Mouse (Mus musculus): ENCODE results near the gene Tsacc. TPM values are rescaled to one million over a fixed set of nuclear protein-coding genes. Genes with fewer than 3 reads are reported as not detected.

Gene Tsacc
- polyA plus RNA-seq, 1 experiment, result 16.1 TPM

- under 1% methylated on average over 34 of the region's 34 CpGs for WGBS
- no peak within 1 kb of the TSS for H3K27ac ChIP-seq (ENCODE audit: control insufficient read depth, insufficient read depth, low read depth, low read length, poor library complexity)
- H3K4me3 ChIP-seq (replicated peaks; ENCODE audit: control insufficient read depth, low read depth, low read length), result peak within 1 kb of the TSS; percentile 61
- TF ChIP-seq POLR2A (IDR thresholded peaks at IDR 0.05; ENCODE audit: borderline replicate concordance, control insufficient read depth, low read depth, low read length), result no peak
- no peak for TF ChIP-seq CTCF (IDR thresholded peaks at IDR 0.05; ENCODE audit: control insufficient read depth, insufficient read depth, low read length)
- no peaks in the 10 kb centered on the region for H3K4me1 ChIP-seq (ENCODE audit: control insufficient read depth, insufficient read depth, low read length)
Measured at GRCm38 (mm10) chr3:88254268-88254926, 42.4 kb downstream of the Tsacc start, which contains the start of gene Rhbg. TSS of gene Rhbg (minus strand) at chr3:88254709.

GRCm38 (mm10) chr3:88252739-88253138, 44.1 kb downstream of the Tsacc start:
- WGBS, result 78% methylated on average over 6 of the region's 6 CpGs
- no peak overlapping the region for H3K27ac ChIP-seq (ENCODE audit: control insufficient read depth, insufficient read depth, low read depth, low read length, poor library complexity)
- H3K4me1 ChIP-seq (ENCODE audit: control insufficient read depth, insufficient read depth, low read length), result no peaks in the 10 kb centered on the region
- no peak overlapping the region for H3K4me3 ChIP-seq (replicated peaks; ENCODE audit: control insufficient read depth, low read depth, low read length)
- TF ChIP-seq CTCF (IDR thresholded peaks at IDR 0.05; ENCODE audit: control insufficient read depth, insufficient read depth, low read length), result no peak
- no peak for TF ChIP-seq POLR2A (IDR thresholded peaks at IDR 0.05; ENCODE audit: borderline replicate concordance, control insufficient read depth, low read depth, low read length)

DNA sequence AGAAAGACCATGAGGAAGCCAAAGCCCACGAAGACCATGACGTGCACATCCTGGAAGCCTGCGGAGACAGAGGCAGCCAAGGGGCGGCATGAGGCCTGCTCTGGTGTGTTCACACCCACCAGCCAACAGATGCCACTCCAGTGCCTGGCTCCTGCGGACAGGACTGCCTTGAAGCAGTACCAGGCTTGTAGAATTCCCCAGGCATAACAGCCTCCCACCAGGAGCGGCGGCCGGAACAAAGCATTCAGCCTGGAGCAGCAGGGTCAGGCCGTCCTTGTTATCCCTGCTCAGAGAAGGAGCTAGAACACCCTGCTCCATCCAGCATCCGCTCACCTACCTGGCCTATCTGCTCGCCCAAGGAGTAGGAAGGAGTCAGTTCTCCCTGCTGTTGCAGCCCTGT, 48.4 kb downstream of the Tsacc start:
- TF ChIP-seq CTCF (IDR thresholded peaks at IDR 0.05; ENCODE audit: control insufficient read depth, insufficient read depth, low read length) (no peak), POLR2A (IDR thresholded peaks at IDR 0.05; ENCODE audit: borderline replicate concordance, control insufficient read depth, low read depth, low read length) (no peak)
- Histone ChIP-seq H3K27ac (ENCODE audit: control insufficient read depth, insufficient read depth, low read depth, low read length, poor library complexity) (no peak overlapping the region), H3K4me3 (replicated peaks; ENCODE audit: control insufficient read depth, low read depth, low read length) (no peak overlapping the region), H3K4me1 (ENCODE audit: control insufficient read depth, insufficient read depth, low read length) (no peaks in the 10 kb centered on the region)
- WGBS, result 76% methylated on average over 11 of the region's 11 CpGs

DNA sequence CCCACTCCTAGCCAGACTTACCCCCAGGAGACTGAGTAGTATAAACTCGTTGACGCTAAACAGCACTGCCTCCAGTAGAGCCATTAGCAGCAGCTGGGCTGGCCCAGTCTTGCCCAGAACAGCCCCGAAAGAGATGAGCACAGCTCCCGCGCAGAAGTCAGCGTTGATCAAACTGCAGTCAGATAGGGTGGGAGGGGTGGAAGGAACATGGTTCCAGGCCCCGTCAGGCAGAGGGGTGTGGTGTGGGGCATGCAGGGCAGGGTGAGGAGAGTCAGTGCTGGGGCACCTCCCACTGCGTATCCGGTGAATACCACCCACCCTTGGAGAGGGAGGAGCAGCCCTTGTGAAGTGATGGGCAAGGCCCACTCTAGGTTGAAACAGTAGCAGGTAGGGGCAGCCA, 49.1 kb downstream of the Tsacc start:
- no peak overlapping the region for H3K4me3 ChIP-seq (replicated peaks; ENCODE audit: control insufficient read depth, low read depth, low read length)
- 77% methylated on average over 9 of the region's 9 CpGs for WGBS
- H3K4me1 ChIP-seq (ENCODE audit: control insufficient read depth, insufficient read depth, low read length), result no peaks in the 10 kb centered on the region
- no peak overlapping the region for H3K27ac ChIP-seq (ENCODE audit: control insufficient read depth, insufficient read depth, low read depth, low read length, poor library complexity)
- TF ChIP-seq CTCF (IDR thresholded peaks at IDR 0.05; ENCODE audit: control insufficient read depth, insufficient read depth, low read length) (no peak), POLR2A (IDR thresholded peaks at IDR 0.05; ENCODE audit: borderline replicate concordance, control insufficient read depth, low read depth, low read length) (no peak)

GRCm38 (mm10) chr3:88245811-88246210, 51.0 kb downstream of the Tsacc start:
- Histone ChIP-seq H3K4me1 (ENCODE audit: control insufficient read depth, insufficient read depth, low read length) (no peaks in the 10 kb centered on the region), H3K27ac (ENCODE audit: control insufficient read depth, insufficient read depth, low read depth, low read length, poor library complexity) (no peak overlapping the region), H3K4me3 (replicated peaks; ENCODE audit: control insufficient read depth, low read depth, low read length) (no peak overlapping the region)
- TF ChIP-seq CTCF (IDR thresholded peaks at IDR 0.05; ENCODE audit: control insufficient read depth, insufficient read depth, low read length) (peak; percentile 97), POLR2A (IDR thresholded peaks at IDR 0.05; ENCODE audit: borderline replicate concordance, control insufficient read depth, low read depth, low read length) (no peak)
- WGBS, result 13% methylated on average over 13 of the region's 13 CpGs

- TF ChIP-seq POLR2A (IDR thresholded peaks at IDR 0.05; ENCODE audit: borderline replicate concordance, control insufficient read depth, low read depth, low read length), result no peak
- peak; percentile 88 for TF ChIP-seq CTCF (IDR thresholded peaks at IDR 0.05; ENCODE audit: control insufficient read depth, insufficient read depth, low read length)
- WGBS, result 10% methylated on average over 2 of the region's 2 CpGs
- H3K4me3 ChIP-seq (replicated peaks; ENCODE audit: control insufficient read depth, low read depth, low read length), result no peak overlapping the region
- no peak overlapping the region for H3K27ac ChIP-seq (ENCODE audit: control insufficient read depth, insufficient read depth, low read depth, low read length, poor library complexity)
- no peaks in the 10 kb centered on the region for H3K4me1 ChIP-seq (ENCODE audit: control insufficient read depth, insufficient read depth, low read length)
Measured at GRCm38 (mm10) chr3:88244071-88244470, 52.7 kb downstream of the Tsacc start.

DNA sequence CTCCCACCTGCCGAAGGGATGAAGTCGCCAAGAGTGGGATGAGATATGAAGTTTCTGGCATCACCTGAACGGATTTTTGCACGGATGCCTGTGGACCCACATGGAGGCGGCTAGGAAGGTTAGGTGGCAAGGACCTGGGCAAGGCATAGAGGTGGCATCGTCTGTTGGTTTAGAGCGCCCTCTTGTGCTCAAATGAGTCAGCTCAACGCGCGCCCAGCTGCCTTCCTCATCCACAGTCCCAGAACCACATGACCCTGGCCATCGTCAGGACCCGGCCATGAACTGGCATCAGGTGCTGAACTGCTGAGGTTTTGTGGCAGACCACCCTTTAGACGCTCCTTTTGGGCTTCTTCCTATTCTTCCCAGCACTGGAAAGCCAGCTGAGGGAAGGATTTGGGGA, 54.3 kb downstream of the Tsacc start:
- TF ChIP-seq CTCF (IDR thresholded peaks at IDR 0.05; ENCODE audit: control insufficient read depth, insufficient read depth, low read length) (peak; percentile 93), POLR2A (IDR thresholded peaks at IDR 0.05; ENCODE audit: borderline replicate concordance, control insufficient read depth, low read depth, low read length) (no peak)
- Histone ChIP-seq H3K4me3 (replicated peaks; ENCODE audit: control insufficient read depth, low read depth, low read length) (no peak overlapping the region), H3K4me1 (ENCODE audit: control insufficient read depth, insufficient read depth, low read length) (no peaks in the 10 kb centered on the region), H3K27ac (ENCODE audit: control insufficient read depth, insufficient read depth, low read depth, low read length, poor library complexity) (no peak overlapping the region)
- 1% methylated on average over 13 of the region's 13 CpGs for WGBS

- 8% methylated on average over 48 of the region's 48 CpGs for WGBS
- Histone ChIP-seq H3K27ac (ENCODE audit: control insufficient read depth, insufficient read depth, low read depth, low read length, poor library complexity) (no peak overlapping the region), H3K4me1 (ENCODE audit: control insufficient read depth, insufficient read depth, low read length) (no peaks in the 10 kb centered on the region), H3K4me3 (replicated peaks; ENCODE audit: control insufficient read depth, low read depth, low read length) (no peak overlapping the region)
- TF ChIP-seq POLR2A (IDR thresholded peaks at IDR 0.05; ENCODE audit: borderline replicate concordance, control insufficient read depth, low read depth, low read length) (no peak), CTCF (IDR thresholded peaks at IDR 0.05; ENCODE audit: control insufficient read depth, insufficient read depth, low read length) (no peak)
Measured at GRCm38 (mm10) chr3:88241045-88241786, 55.6 kb downstream of the Tsacc start.

All from bone marrow, adult 2 months (tissue).